Mouse (Mus musculus): Measurements from ENCODE around the gene Batf3. TPM values are rescaled to one million over a fixed set of nuclear protein-coding genes. Genes with fewer than 3 reads are reported as not detected.
"Not testable (repeated sequence)": the region's sequence is repeated elsewhere in the genome, so short reads cannot be mapped to it uniquely, and the experiment has no call there.

The Batf3 gene
- polyA plus RNA-seq, 1 experiment from 2014 or later: 1.6 TPM

- 55% methylated on average over 4 of the region's 4 CpGs for WGBS
- no peak for ATAC-seq
- H3K4me3 ChIP-seq (ENCODE audit: low read depth, low read length): no peak overlapping the region
- no peak overlapping the region for H3K27ac ChIP-seq (ENCODE audit: low read depth, low read length)
- no peaks in the 10 kb centered on the region for H3K27me3 ChIP-seq (replicated peaks; ENCODE audit: control insufficient read depth, insufficient read depth, low read length)
- no peaks in the 10 kb centered on the region for H3K9me3 ChIP-seq (replicated peaks; ENCODE audit: control insufficient read depth, low read length)
- H3K4me2 ChIP-seq (ENCODE audit: low read length): no peak overlapping the region
- no peaks in the 10 kb centered on the region for H3K36me3 ChIP-seq (ENCODE audit: control insufficient read depth, insufficient read depth, low read length)
- H3K9ac ChIP-seq (ENCODE audit: low read length): no peak overlapping the region
- no peaks in the 10 kb centered on the region for H3K4me1 ChIP-seq (ENCODE audit: control insufficient read depth, insufficient read depth, low read length)
- DNase-seq (ENCODE audit: low spot score): no peak
Measured at GRCm38 (mm10) chr1:191135406-191135805, 37.8 kb downstream of the Batf3 start.

GRCm38 (mm10) chr1:191138436-191138835, 40.8 kb downstream of the Batf3 start:
- H3K9ac ChIP-seq (ENCODE audit: low read length): no peak overlapping the region
- no peaks in the 10 kb centered on the region for H3K4me1 ChIP-seq (ENCODE audit: control insufficient read depth, insufficient read depth, low read length)
- H3K27ac ChIP-seq (ENCODE audit: low read depth, low read length): no peak overlapping the region
- ATAC-seq (no peak), DNase-seq (ENCODE audit: low spot score) (no peak)
- no peak overlapping the region for H3K4me2 ChIP-seq (ENCODE audit: low read length)
- H3K27me3 ChIP-seq (replicated peaks; ENCODE audit: control insufficient read depth, insufficient read depth, low read length): no peaks in the 10 kb centered on the region
- no peaks in the 10 kb centered on the region for H3K9me3 ChIP-seq (replicated peaks; ENCODE audit: control insufficient read depth, low read length)
- 85% methylated on average over 4 of the region's 4 CpGs for WGBS
- no peak overlapping the region for H3K4me3 ChIP-seq (ENCODE audit: low read depth, low read length)
- no peaks in the 10 kb centered on the region for H3K36me3 ChIP-seq (ENCODE audit: control insufficient read depth, insufficient read depth, low read length)

GRCm38 (mm10) chr1:191138874-191139495, 41.3 kb downstream of the Batf3 start:
- no peaks in the 10 kb centered on the region for H3K27me3 ChIP-seq (replicated peaks; ENCODE audit: control insufficient read depth, insufficient read depth, low read length)
- H3K9ac ChIP-seq (ENCODE audit: low read length): no peak overlapping the region
- DNase-seq (ENCODE audit: low spot score) (no peak), ATAC-seq (no peak)
- WGBS: 58% methylated on average over 7 of the region's 7 CpGs
- no peak overlapping the region for H3K27ac ChIP-seq (ENCODE audit: low read depth, low read length)
- no peaks in the 10 kb centered on the region for H3K36me3 ChIP-seq (ENCODE audit: control insufficient read depth, insufficient read depth, low read length)
- H3K9me3 ChIP-seq (replicated peaks; ENCODE audit: control insufficient read depth, low read length): no peaks in the 10 kb centered on the region
- no peaks in the 10 kb centered on the region for H3K4me1 ChIP-seq (ENCODE audit: control insufficient read depth, insufficient read depth, low read length)
- no peak overlapping the region for H3K4me2 ChIP-seq (ENCODE audit: low read length)
- no peak overlapping the region for H3K4me3 ChIP-seq (ENCODE audit: low read depth, low read length)

- Histone ChIP-seq H3K27me3 (replicated peaks; ENCODE audit: control insufficient read depth, insufficient read depth, low read length) (no peaks in the 10 kb centered on the region), H3K4me3 (ENCODE audit: low read depth, low read length) (no peak overlapping the region), H3K9me3 (replicated peaks; ENCODE audit: control insufficient read depth, low read length) (no peaks in the 10 kb centered on the region), H3K4me2 (ENCODE audit: low read length) (no peak overlapping the region), H3K27ac (ENCODE audit: low read depth, low read length) (no peak overlapping the region), H3K9ac (ENCODE audit: low read length) (no peak overlapping the region), H3K4me1 (ENCODE audit: control insufficient read depth, insufficient read depth, low read length) (no peaks in the 10 kb centered on the region), H3K36me3 (ENCODE audit: control insufficient read depth, insufficient read depth, low read length) (no peaks in the 10 kb centered on the region)
- no peak for ATAC-seq
- no peak for DNase-seq (ENCODE audit: low spot score)
- 88% methylated on average over 8 of the region's 8 CpGs for whole genome bisulfite sequencing
Measured at GRCm38 (mm10) chr1:191140983-191141382, 43.3 kb downstream of the Batf3 start.

GRCm38 (mm10) chr1:191149489-191149888, 51.8 kb downstream of the Batf3 start:
- not testable (repeated sequence) for ATAC-seq; H3K9me3 ChIP-seq (replicated peaks; ENCODE audit: control insufficient read depth, low read length); H3K4me2 ChIP-seq (ENCODE audit: low read length); DNase-seq (ENCODE audit: low spot score); H3K4me3 ChIP-seq (ENCODE audit: low read depth, low read length); H3K36me3 ChIP-seq (ENCODE audit: control insufficient read depth, insufficient read depth, low read length); H3K27me3 ChIP-seq (replicated peaks; ENCODE audit: control insufficient read depth, insufficient read depth, low read length); H3K9ac ChIP-seq (ENCODE audit: low read length); H3K4me1 ChIP-seq (ENCODE audit: control insufficient read depth, insufficient read depth, low read length); H3K27ac ChIP-seq (ENCODE audit: low read depth, low read length)
- 93% methylated on average over 5 of the region's 5 CpGs for WGBS

GRCm38 (mm10) chr1:191150924-191151605, 53.4 kb downstream of the Batf3 start:
- no peaks in the 10 kb centered on the region for H3K36me3 ChIP-seq (ENCODE audit: control insufficient read depth, insufficient read depth, low read length)
- H3K9me3 ChIP-seq (replicated peaks; ENCODE audit: control insufficient read depth, low read length): no peaks in the 10 kb centered on the region
- H3K4me2 ChIP-seq (ENCODE audit: low read length): no peak overlapping the region
- H3K4me1 ChIP-seq (ENCODE audit: control insufficient read depth, insufficient read depth, low read length): no peaks in the 10 kb centered on the region
- H3K27me3 ChIP-seq (replicated peaks; ENCODE audit: control insufficient read depth, insufficient read depth, low read length): no peaks in the 10 kb centered on the region
- 79% methylated on average over 8 of the region's 8 CpGs for WGBS
- no peak for DNase-seq (ENCODE audit: low spot score)
- H3K9ac ChIP-seq (ENCODE audit: low read length): no peak overlapping the region
- H3K27ac ChIP-seq (ENCODE audit: low read depth, low read length): no peak overlapping the region
- ATAC-seq: no peak
- H3K4me3 ChIP-seq (ENCODE audit: low read depth, low read length): no peak overlapping the region

- H3K9ac ChIP-seq (ENCODE audit: low read length): no peak overlapping the region
- H3K27ac ChIP-seq (ENCODE audit: low read depth, low read length): no peak overlapping the region
- 0 out of 2 replicates have a peak, but pooled peaks cover 2% of the 10 kb centered on the region for H3K9me3 ChIP-seq (replicated peaks; ENCODE audit: control insufficient read depth, low read length)
- no peaks in the 10 kb centered on the region for H3K4me1 ChIP-seq (ENCODE audit: control insufficient read depth, insufficient read depth, low read length)
- peak; percentile 49 for DNase-seq (ENCODE audit: low spot score)
- ATAC-seq: no peak
- H3K27me3 ChIP-seq (replicated peaks; ENCODE audit: control insufficient read depth, insufficient read depth, low read length): no peaks in the 10 kb centered on the region
- WGBS: 10% methylated on average over 4 of the region's 4 CpGs
- no peak overlapping the region for H3K4me2 ChIP-seq (ENCODE audit: low read length)
- no peak overlapping the region for H3K4me3 ChIP-seq (ENCODE audit: low read depth, low read length)
- H3K36me3 ChIP-seq (ENCODE audit: control insufficient read depth, insufficient read depth, low read length): no peaks in the 10 kb centered on the region
Measured at GRCm38 (mm10) chr1:191153052-191153451, 55.4 kb downstream of the Batf3 start.

GRCm38 (mm10) chr1:191154314-191154713, 56.7 kb downstream of the Batf3 start:
- Histone ChIP-seq H3K36me3 (ENCODE audit: control insufficient read depth, insufficient read depth, low read length) (no peaks in the 10 kb centered on the region), H3K27me3 (replicated peaks; ENCODE audit: control insufficient read depth, insufficient read depth, low read length) (no peaks in the 10 kb centered on the region), H3K4me2 (ENCODE audit: low read length) (no peak overlapping the region), H3K4me3 (ENCODE audit: low read depth, low read length) (no peak overlapping the region), H3K4me1 (ENCODE audit: control insufficient read depth, insufficient read depth, low read length) (no peaks in the 10 kb centered on the region), H3K9me3 (replicated peaks; ENCODE audit: control insufficient read depth, low read length) (0 out of 2 replicates have a peak, but pooled peaks cover 2% of the 10 kb centered on the region), H3K9ac (ENCODE audit: low read length) (no peak overlapping the region), H3K27ac (ENCODE audit: low read depth, low read length) (no peak overlapping the region)
- WGBS: 75% methylated on average over 3 of the region's 3 CpGs
- ATAC-seq (no peak), DNase-seq (ENCODE audit: low spot score) (no peak)

All from forebrain, embryonic 14.5 days (tissue).